Mouse (Mus musculus): Measurements from ENCODE around the gene Engase.

Gene Engase

GRCm38 (mm10) chr11:118455788-118456187 lies 20.8 kb upstream of the Engase start:
- no peak for DNase-seq (ENCODE audit: low spot score)

- DNase-seq (ENCODE audit: low spot score), result no peak
Observed at GRCm38 (mm10) chr11:118456937-118457336, 19.7 kb upstream of the Engase start.

- no peak for DNase-seq (ENCODE audit: low spot score)
Observed at GRCm38 (mm10) chr11:118459051-118459450, 17.6 kb upstream of the Engase start.

GRCm38 (mm10) chr11:118459536-118459935 lies 17.1 kb upstream of the Engase start:
- no peak for DNase-seq (ENCODE audit: low spot score)

- no peak for DNase-seq (ENCODE audit: low spot score)
Observed at GRCm38 (mm10) chr11:118460280-118460679, 16.3 kb upstream of the Engase start.

- no peak for DNase-seq (ENCODE audit: low spot score)
Observed at GRCm38 (mm10) chr11:118467441-118468035, 9.1 kb upstream of the Engase start.

GRCm38 (mm10) chr11:118469509-118470160 lies 7.0 kb upstream of the Engase start:
- DNase-seq (ENCODE audit: low spot score), result no peak

- no peak for DNase-seq (ENCODE audit: low spot score)
Observed at GRCm38 (mm10) chr11:118470234-118470966, 6.2 kb upstream of the Engase start.

- DNase-seq (ENCODE audit: low spot score), result no peak
Observed at GRCm38 (mm10) chr11:118471676-118472075, 5.0 kb upstream of the Engase start.

- DNase-seq (ENCODE audit: low spot score), result no peak
Observed at GRCm38 (mm10) chr11:118473161-118473560, 3.5 kb upstream of the Engase start.

GRCm38 (mm10) chr11:118473842-118474500 lies 2.7 kb upstream of the Engase start:
- DNase-seq (ENCODE audit: low spot score), result no peak

- DNase-seq (ENCODE audit: low spot score), result no peak
Observed at GRCm38 (mm10) chr11:118475496-118476083, 1.0 kb upstream of the Engase start.

GRCm38 (mm10) chr11:118479776-118480175 lies 3.1 kb downstream of the Engase start:
- DNase-seq (ENCODE audit: low spot score), result no peak

- DNase-seq (ENCODE audit: low spot score), result no peak
Observed at GRCm38 (mm10) chr11:118481231-118481630, 4.6 kb downstream of the Engase start.

GRCm38 (mm10) chr11:118481751-118482150 lies 5.1 kb downstream of the Engase start:
- DNase-seq (ENCODE audit: low spot score), result no peak

- no peak for DNase-seq (ENCODE audit: low spot score)
Observed at GRCm38 (mm10) chr11:118484169-118484568, 7.5 kb downstream of the Engase start.

- DNase-seq (ENCODE audit: low spot score), result no peak
Observed at GRCm38 (mm10) chr11:118485338-118485737, 8.7 kb downstream of the Engase start.

GRCm38 (mm10) chr11:118485780-118486179 lies 9.2 kb downstream of the Engase start:
- DNase-seq (ENCODE audit: low spot score), result no peak

- no peak for DNase-seq (ENCODE audit: low spot score)
Observed at GRCm38 (mm10) chr11:118486281-118486680, 9.7 kb downstream of the Engase start.

- no peak for DNase-seq (ENCODE audit: low spot score)
Observed at GRCm38 (mm10) chr11:118486881-118487772, 10.5 kb downstream of the Engase start.

- DNase-seq (ENCODE audit: low spot score), result no peak
Observed at GRCm38 (mm10) chr11:118488191-118488906, 11.7 kb downstream of the Engase start.

All from c-Kit-positive CD71-positive TER-119-positive erythroid progenitor cells, embryonic 14.5 days (primary cell).